Mouse (Mus musculus) mesoderm, embryonic 11.5 days (tissue): ENCODE results near the gene Olfr1143.

Source experiments
- DNase-seq: peaks from one replicate; pipeline ENCODE4 v3.0.0-alpha.2; 2012; ENCODE audit warnings: low read depth, low spot score

Olfr1143 gene

GRCm38 (mm10) chr2:87800292-87800691 is at the start of gene Olfr1143:
Olfr1143 (plus strand) TSS chr2:87800592.
- no peak for DNase-seq

DNA sequence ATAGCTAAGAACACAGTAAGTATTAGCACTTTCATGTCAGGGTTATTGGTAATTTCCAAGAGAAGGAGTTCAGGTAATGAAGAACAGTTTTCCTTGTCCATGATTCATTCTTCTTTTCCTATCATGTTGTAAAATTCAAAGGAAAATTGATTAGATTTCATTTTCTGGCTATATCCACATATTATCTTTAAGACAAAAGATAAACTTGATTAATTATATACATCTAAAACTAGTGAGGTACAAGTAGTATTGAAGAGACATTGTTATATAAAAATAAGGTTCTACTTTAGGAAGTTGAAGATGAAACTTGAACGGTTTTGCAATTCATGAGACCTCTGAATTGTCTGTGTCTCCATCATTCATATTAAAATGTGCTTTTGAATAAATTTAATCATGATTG is 46.5 kb upstream of the Olfr1143 start, which contains the start of gene Olfr1141:
Gene Olfr1141, minus strand, starts transcription at position 101 of the 400 bp plus-strand sequence.
- no peak for DNase-seq

- no peak for DNase-seq
Measured at GRCm38 (mm10) chr2:87776143-87776542, 24.2 kb upstream of the Olfr1143 start.

- no peak for DNase-seq
Measured at GRCm38 (mm10) chr2:87779183-87779582, 21.2 kb upstream of the Olfr1143 start, which contains the start of gene Olfr152. Olfr152 (plus strand) TSS chr2:87779483.

GRCm38 (mm10) chr2:87809522-87809921 is 9.1 kb downstream of the Olfr1143 start, which contains the start of gene Olfr1145:
Olfr1145 (plus strand) TSS chr2:87809822.
- no peak for DNase-seq

- no peak for DNase-seq
Measured at GRCm38 (mm10) chr2:87830233-87830632, 29.8 kb downstream of the Olfr1143 start, which contains the start of gene Olfr1148. Olfr1148 (plus strand) TSS chr2:87830533.

GRCm38 (mm10) chr2:87843693-87844092 is 43.3 kb downstream of the Olfr1143 start, which contains the start of gene Olfr1150-ps1:
Olfr1150-ps1 (plus strand) TSS chr2:87843993.
- no peak for DNase-seq
